Mouse (Mus musculus): ENCODE measurements around the gene Wfdc21. TPM values are rescaled to one million over a fixed set of nuclear protein-coding genes. Genes with fewer than 3 reads are reported as not detected.

Wfdc21 gene
- polyA plus RNA-seq (2015; fragmentation: Nextera tagmentation; extraction: Ambion mirVana): not detected in 2 replicates

DNA sequence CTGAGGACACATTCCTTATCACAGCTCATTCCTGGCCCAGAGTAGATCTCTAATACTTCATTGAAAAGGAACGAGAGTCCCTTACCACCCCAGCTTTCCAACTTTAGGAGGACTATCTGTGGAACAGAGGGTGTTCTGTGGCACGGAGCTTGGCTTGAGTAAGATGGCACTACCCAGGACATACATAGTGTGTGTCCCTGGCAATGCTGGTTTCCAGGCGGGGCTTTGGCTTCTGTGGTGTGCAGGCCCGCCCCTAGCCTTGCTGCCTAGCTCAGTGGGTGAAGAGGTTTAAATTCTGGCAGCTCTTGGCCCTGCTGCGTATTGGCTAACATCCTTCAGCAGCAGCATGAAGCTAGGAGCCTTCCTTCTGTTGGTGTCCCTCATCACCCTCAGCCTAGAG lies at the start of gene Wfdc21:
Gene Wfdc21, plus strand, starts transcription at position 260 of the 400 bp plus-strand sequence.
- Histone ChIP-seq H3K4me2 (no peak within 1 kb of the TSS), H3K9me3 (no peaks in the 10 kb centered on the region), H3K36me3 (replicated peaks) (no peaks in the 10 kb centered on the region), H3K4me1 (no peaks in the 10 kb centered on the region), H3K27me3 (replicated peaks) (peaks cover 21% of the 10 kb centered on the region), H3K9ac (no peak within 1 kb of the TSS), H3K4me3 (no peak within 1 kb of the TSS), H3K27ac (no peak within 1 kb of the TSS)
- 77% methylated on average over 5 of the region's 5 CpGs for WGBS
- ATAC-seq (replicated peaks): no peak

DNA sequence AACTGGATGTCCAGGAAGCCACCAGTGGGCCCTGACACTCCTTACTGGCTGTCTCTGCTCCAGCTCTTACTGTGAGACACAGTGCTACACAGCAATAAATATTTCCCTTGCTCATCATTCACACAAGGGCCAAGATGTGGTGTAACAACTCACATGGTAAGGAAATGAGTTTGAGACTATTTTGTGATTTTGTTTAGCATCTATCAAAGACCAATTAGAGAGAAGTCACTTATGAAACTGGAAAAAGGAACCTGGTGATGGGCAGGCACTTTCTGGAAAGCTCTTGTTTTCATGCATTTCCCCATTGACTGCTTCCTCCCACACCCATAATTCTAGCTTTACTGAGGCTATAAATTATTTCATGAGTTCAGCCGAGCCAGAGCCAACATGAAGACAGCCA lies 43.0 kb upstream of the Wfdc21 start, which contains the start of gene Wfdc17:
Gene Wfdc17, plus strand, starts transcription at position 287 of the 400 bp plus-strand sequence.
- WGBS: 64% methylated on average over 1 of the region's 1 CpGs

GRCm38 (mm10) chr11:83708715-83709114 lies 38.0 kb upstream of the Wfdc21 start, which contains the start of gene Wfdc18:
Wfdc18 (plus strand) TSS chr11:83709015.
- Histone ChIP-seq H3K36me3 (replicated peaks) (no peaks in the 10 kb centered on the region), H3K4me1 (no peaks in the 10 kb centered on the region), H3K27me3 (replicated peaks) (no peaks in the 10 kb centered on the region), H3K4me3 (no peak within 1 kb of the TSS), H3K27ac (no peak within 1 kb of the TSS), H3K9me3 (no peaks in the 10 kb centered on the region), H3K4me2 (no peak within 1 kb of the TSS), H3K9ac (no peak within 1 kb of the TSS)
- 69% methylated on average over 4 of the region's 4 CpGs for WGBS
- no peak for ATAC-seq (replicated peaks)

More for the DNA sequence above, 43.0 kb upstream of the Wfdc21 start, which contains the start of gene Wfdc17:
- Histone ChIP-seq H3K4me3 (no peak within 1 kb of the TSS), H3K4me2 (no peak within 1 kb of the TSS), H3K4me1 (no peaks in the 10 kb centered on the region), H3K27me3 (replicated peaks) (no peaks in the 10 kb centered on the region), H3K9ac (no peak within 1 kb of the TSS), H3K27ac (no peak within 1 kb of the TSS), H3K9me3 (no peaks in the 10 kb centered on the region), H3K36me3 (replicated peaks) (no peaks in the 10 kb centered on the region)
- ATAC-seq (replicated peaks): no peak

- Histone ChIP-seq H3K4me1 (no peaks in the 10 kb centered on the region), H3K36me3 (replicated peaks) (no peaks in the 10 kb centered on the region), H3K4me3 (no peak overlapping the region), H3K4me2 (no peak overlapping the region), H3K9ac (no peak overlapping the region), H3K27me3 (replicated peaks) (no peaks in the 10 kb centered on the region), H3K27ac (no peak overlapping the region), H3K9me3 (no peaks in the 10 kb centered on the region)
- no peak for ATAC-seq (replicated peaks)
- WGBS: 94% methylated on average over 5 of the region's 5 CpGs
These were observed 37.1 kb upstream of the Wfdc21 start for GRCm38 (mm10) chr11:83709683-83710082.

DNA sequence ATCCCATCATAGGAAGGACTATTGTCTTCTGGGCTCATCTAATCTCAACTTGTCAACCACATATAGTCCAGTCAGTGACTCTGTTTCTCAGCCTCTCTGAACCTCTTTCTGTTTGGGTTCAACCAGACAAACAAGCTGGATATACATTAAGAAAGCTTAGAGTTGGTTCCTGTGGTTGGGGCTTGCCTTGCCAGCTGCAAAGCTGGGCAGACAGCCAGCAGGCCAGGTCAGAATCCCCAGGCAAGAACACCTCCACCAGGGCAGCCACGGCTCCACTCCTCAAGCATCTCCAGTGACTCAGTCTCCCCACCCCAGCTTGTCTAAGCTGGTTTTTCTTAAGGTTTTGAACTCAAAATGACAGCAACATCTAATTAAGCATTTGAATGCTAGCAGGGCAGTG lies 34.1 kb upstream of the Wfdc21 start:
- WGBS: 78% methylated on average over 1 of the region's 1 CpGs
- H3K36me3 ChIP-seq (replicated peaks): no peaks in the 10 kb centered on the region
- no peak for ATAC-seq (replicated peaks)
- no peaks in the 10 kb centered on the region for H3K4me1 ChIP-seq
- no peak overlapping the region for H3K4me2 ChIP-seq
- no peaks in the 10 kb centered on the region for H3K27me3 ChIP-seq (replicated peaks)
- no peak overlapping the region for H3K4me3 ChIP-seq
- no peaks in the 10 kb centered on the region for H3K9me3 ChIP-seq
- H3K27ac ChIP-seq: no peak overlapping the region
- H3K9ac ChIP-seq: no peak overlapping the region

GRCm38 (mm10) chr11:83713925-83714324 lies 32.8 kb upstream of the Wfdc21 start:
- Histone ChIP-seq H3K9me3 (no peaks in the 10 kb centered on the region), H3K4me3 (no peak overlapping the region), H3K9ac (no peak overlapping the region), H3K27me3 (replicated peaks) (no peaks in the 10 kb centered on the region), H3K4me2 (no peak overlapping the region), H3K4me1 (no peaks in the 10 kb centered on the region), H3K36me3 (replicated peaks) (no peaks in the 10 kb centered on the region), H3K27ac (no peak overlapping the region)
- 77% methylated on average over 2 of the region's 2 CpGs for WGBS
- ATAC-seq (replicated peaks): no peak

GRCm38 (mm10) chr11:83717042-83717665 lies 29.6 kb upstream of the Wfdc21 start:
- WGBS: 88% methylated on average over 6 of the region's 6 CpGs
- H3K27ac ChIP-seq: no peak overlapping the region
- H3K4me2 ChIP-seq: no peak overlapping the region
- H3K4me3 ChIP-seq: no peak overlapping the region
- no peak for ATAC-seq (replicated peaks)
- no peak overlapping the region for H3K9ac ChIP-seq
- no peaks in the 10 kb centered on the region for H3K9me3 ChIP-seq
- no peaks in the 10 kb centered on the region for H3K4me1 ChIP-seq
- H3K36me3 ChIP-seq (replicated peaks): no peaks in the 10 kb centered on the region
- H3K27me3 ChIP-seq (replicated peaks): no peaks in the 10 kb centered on the region

GRCm38 (mm10) chr11:83720766-83721165 lies 26.0 kb upstream of the Wfdc21 start:
- no peak for ATAC-seq (replicated peaks)

GRCm38 (mm10) chr11:83728757-83729432 lies 17.8 kb upstream of the Wfdc21 start:
- no peak overlapping the region for H3K4me3 ChIP-seq
- no peaks in the 10 kb centered on the region for H3K27me3 ChIP-seq (replicated peaks)
- 73% methylated on average over 3 of the region's 3 CpGs for WGBS
- ATAC-seq (replicated peaks): no peak
- no peak overlapping the region for H3K9ac ChIP-seq
- no peaks in the 10 kb centered on the region for H3K9me3 ChIP-seq
- H3K36me3 ChIP-seq (replicated peaks): no peaks in the 10 kb centered on the region
- no peak overlapping the region for H3K27ac ChIP-seq
- H3K4me1 ChIP-seq: no peaks in the 10 kb centered on the region
- no peak overlapping the region for H3K4me2 ChIP-seq

More at GRCm38 (mm10) chr11:83720766-83721165, 26.0 kb upstream of the Wfdc21 start:
- Histone ChIP-seq H3K4me2 (no peak overlapping the region), H3K9ac (no peak overlapping the region), H3K4me1 (no peaks in the 10 kb centered on the region), H3K27me3 (replicated peaks) (no peaks in the 10 kb centered on the region), H3K27ac (no peak overlapping the region), H3K9me3 (no peaks in the 10 kb centered on the region), H3K4me3 (no peak overlapping the region), H3K36me3 (replicated peaks) (no peaks in the 10 kb centered on the region)

- no peak for ATAC-seq (replicated peaks)
- no peak overlapping the region for H3K9ac ChIP-seq
- H3K27me3 ChIP-seq (replicated peaks): no peaks in the 10 kb centered on the region
- H3K9me3 ChIP-seq: no peaks in the 10 kb centered on the region
- WGBS: 95% methylated on average over 1 of the region's 1 CpGs
- H3K27ac ChIP-seq: no peak overlapping the region
- no peak overlapping the region for H3K4me3 ChIP-seq
- no peaks in the 10 kb centered on the region for H3K36me3 ChIP-seq (replicated peaks)
- H3K4me2 ChIP-seq: no peak overlapping the region
- H3K4me1 ChIP-seq: no peaks in the 10 kb centered on the region
These were observed 15.6 kb upstream of the Wfdc21 start for GRCm38 (mm10) chr11:83731116-83731515.

- Histone ChIP-seq H3K36me3 (replicated peaks) (no peaks in the 10 kb centered on the region), H3K9ac (no peak overlapping the region)
- WGBS: 79% methylated on average over 5 of the region's 5 CpGs
These were observed 13.6 kb upstream of the Wfdc21 start for GRCm38 (mm10) chr11:83733071-83733640.

DNA sequence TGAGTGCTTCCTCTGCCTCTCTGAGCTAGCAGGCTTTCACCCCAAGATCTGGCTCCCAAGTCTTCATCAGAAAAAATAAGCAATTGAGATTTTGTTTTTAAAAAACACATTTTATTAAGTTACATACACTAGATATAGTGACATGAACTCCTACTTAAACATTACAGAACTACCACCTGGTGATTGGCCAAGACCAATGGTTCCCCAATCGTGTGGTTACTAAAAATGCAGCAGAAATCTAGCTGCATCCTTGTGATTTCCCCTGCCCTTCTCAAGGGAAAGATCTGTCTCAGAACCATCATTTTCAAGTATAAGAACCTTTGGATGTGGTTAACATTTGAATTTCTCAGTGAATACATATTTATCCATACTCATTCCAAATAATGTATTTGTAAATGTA lies 12.5 kb upstream of the Wfdc21 start:
- Histone ChIP-seq H3K9me3 (no peaks in the 10 kb centered on the region), H3K27ac (no peak overlapping the region), H3K4me2 (no peak overlapping the region), H3K36me3 (replicated peaks) (no peaks in the 10 kb centered on the region), H3K9ac (no peak overlapping the region), H3K4me1 (no peaks in the 10 kb centered on the region), H3K4me3 (no peak overlapping the region), H3K27me3 (replicated peaks) (no peaks in the 10 kb centered on the region)
- WGBS: 83% methylated on average over 1 of the region's 1 CpGs
- no peak for ATAC-seq (replicated peaks)

More at GRCm38 (mm10) chr11:83733071-83733640, 13.6 kb upstream of the Wfdc21 start:
- H3K4me3 ChIP-seq: no peak overlapping the region
- no peak overlapping the region for H3K27ac ChIP-seq
- no peaks in the 10 kb centered on the region for H3K27me3 ChIP-seq (replicated peaks)
- no peak for ATAC-seq (replicated peaks)
- H3K9me3 ChIP-seq: no peaks in the 10 kb centered on the region
- no peaks in the 10 kb centered on the region for H3K4me1 ChIP-seq
- no peak overlapping the region for H3K4me2 ChIP-seq
